Mouse (Mus musculus): Measurements from ENCODE around the gene Iqub. TPM values are rescaled to one million over a fixed set of nuclear protein-coding genes. Genes with fewer than 3 reads are reported as not detected.
A peak's percentile ranks its signal among the peaks of the same experiment; 100 is the strongest.

The Iqub gene
- polyA plus RNA-seq, 1 experiment from 2014 or later, result 0.40 TPM

- Histone ChIP-seq H3K4me3 (no peak overlapping the region), H3K9ac (no peak overlapping the region), H3K4me1 (replicated peaks) (no peaks in the 10 kb centered on the region), H3K9me3 (replicated peaks) (no peaks in the 10 kb centered on the region), H3K36me3 (no peaks in the 10 kb centered on the region), H3K4me2 (no peak overlapping the region), H3K27ac (ENCODE audit: poor library complexity, severe bottlenecking) (no peak overlapping the region), H3K27me3 (replicated peaks) (no peaks in the 10 kb centered on the region)
- ATAC-seq (ENCODE audit: insufficient number of reproducible peaks, low FRiP score), result no peak
- WGBS, result 71% methylated on average over 2 of the region's 2 CpGs
These were observed 44.7 kb downstream of the Iqub start for GRCm38 (mm10) chr6:24470135-24470534.

- Histone ChIP-seq H3K27ac (ENCODE audit: poor library complexity, severe bottlenecking) (no peak overlapping the region), H3K36me3 (no peaks in the 10 kb centered on the region), H3K9ac (no peak overlapping the region), H3K4me2 (no peak overlapping the region), H3K4me1 (replicated peaks) (0 out of 2 replicates have a peak, but pooled peaks cover 4% of the 10 kb centered on the region), H3K4me3 (no peak overlapping the region), H3K27me3 (replicated peaks) (no peaks in the 10 kb centered on the region), H3K9me3 (replicated peaks) (no peaks in the 10 kb centered on the region)
- WGBS, result 41% methylated on average over 7 of the region's 7 CpGs
- ATAC-seq (ENCODE audit: insufficient number of reproducible peaks, low FRiP score), result no peak
These were observed 58.8 kb downstream of the Iqub start for GRCm38 (mm10) chr6:24456097-24456496.

GRCm38 (mm10) chr6:24451026-24451821 lies 63.6 kb downstream of the Iqub start:
- no peak overlapping the region for H3K9ac ChIP-seq
- H3K9me3 ChIP-seq (replicated peaks), result no peaks in the 10 kb centered on the region
- 63% methylated on average over 22 of the region's 22 CpGs for WGBS
- ATAC-seq (ENCODE audit: insufficient number of reproducible peaks, low FRiP score), result peak; percentile 22; the same call in 1 of the 2 replicates
- H3K36me3 ChIP-seq, result no peaks in the 10 kb centered on the region
- 0 out of 2 replicates have a peak, but pooled peaks cover 4% of the 10 kb centered on the region for H3K4me1 ChIP-seq (replicated peaks)
- no peak overlapping the region for H3K27ac ChIP-seq (ENCODE audit: poor library complexity, severe bottlenecking)
- H3K27me3 ChIP-seq (replicated peaks), result no peaks in the 10 kb centered on the region
- no peak overlapping the region for H3K4me3 ChIP-seq
- peak overlapping the region; percentile 22 for H3K4me2 ChIP-seq

DNA sequence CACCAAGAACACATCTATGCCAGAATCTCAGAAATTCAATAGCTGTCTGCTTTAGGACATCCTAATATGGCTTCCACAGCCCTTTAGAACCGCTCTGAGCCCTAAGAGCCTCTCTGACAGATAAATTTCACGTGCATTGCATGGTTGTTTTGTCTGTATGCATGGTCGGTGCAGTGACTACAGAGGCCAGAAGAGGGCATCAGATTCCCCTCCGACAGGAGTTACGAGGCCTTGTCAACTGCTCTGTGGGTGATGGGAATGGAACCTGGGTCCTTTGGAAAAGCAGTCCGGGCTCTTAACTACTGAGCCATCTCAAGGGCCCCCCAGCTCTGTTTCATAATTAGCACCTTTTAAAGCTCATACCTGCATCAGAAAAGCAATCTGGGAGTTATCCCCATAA lies 64.6 kb downstream of the Iqub start:
- no peak for ATAC-seq (ENCODE audit: insufficient number of reproducible peaks, low FRiP score)
- H3K9ac ChIP-seq, result no peak overlapping the region
- H3K4me1 ChIP-seq (replicated peaks), result 0 out of 2 replicates have a peak, but pooled peaks cover 4% of the 10 kb centered on the region
- WGBS, result 83% methylated on average over 6 of the region's 6 CpGs
- no peak overlapping the region for H3K27ac ChIP-seq (ENCODE audit: poor library complexity, severe bottlenecking)
- H3K36me3 ChIP-seq, result no peaks in the 10 kb centered on the region
- no peaks in the 10 kb centered on the region for H3K27me3 ChIP-seq (replicated peaks)
- no peak overlapping the region for H3K4me3 ChIP-seq
- no peak overlapping the region for H3K4me2 ChIP-seq
- H3K9me3 ChIP-seq (replicated peaks), result no peaks in the 10 kb centered on the region

GRCm38 (mm10) chr6:24416056-24416455 lies 98.8 kb downstream of the Iqub start:
- Histone ChIP-seq H3K27ac (ENCODE audit: poor library complexity, severe bottlenecking) (no peak overlapping the region), H3K4me1 (replicated peaks) (no peaks in the 10 kb centered on the region), H3K27me3 (replicated peaks) (no peaks in the 10 kb centered on the region), H3K9me3 (replicated peaks) (no peaks in the 10 kb centered on the region), H3K4me3 (no peak overlapping the region), H3K36me3 (no peaks in the 10 kb centered on the region), H3K4me2 (no peak overlapping the region), H3K9ac (no peak overlapping the region)
- WGBS, result 86% methylated on average over 11 of the region's 11 CpGs
- ATAC-seq (ENCODE audit: insufficient number of reproducible peaks, low FRiP score), result no peak

DNA sequence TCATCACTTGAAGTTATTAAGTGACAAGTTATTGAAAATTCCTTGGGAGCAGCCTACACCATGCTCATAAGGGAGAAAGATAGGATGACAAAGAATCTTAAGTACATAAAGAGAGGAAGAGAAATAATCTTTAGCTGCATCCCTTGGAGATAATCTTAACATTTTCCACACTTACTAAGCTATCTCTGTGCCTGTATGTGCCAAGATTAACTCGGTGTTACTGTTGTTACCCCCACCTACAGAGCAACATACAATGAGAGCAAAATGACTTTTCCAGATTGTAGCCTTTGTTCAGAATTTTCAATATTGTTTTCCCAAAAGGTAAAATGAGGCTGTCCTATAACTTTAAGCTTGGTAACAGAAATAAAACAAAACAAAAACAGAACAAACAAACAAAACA lies 99.4 kb downstream of the Iqub start:
- Histone ChIP-seq H3K4me1 (replicated peaks) (no peaks in the 10 kb centered on the region), H3K36me3 (no peaks in the 10 kb centered on the region), H3K9me3 (replicated peaks) (no peaks in the 10 kb centered on the region), H3K27ac (ENCODE audit: poor library complexity, severe bottlenecking) (no peak overlapping the region), H3K4me2 (no peak overlapping the region), H3K27me3 (replicated peaks) (no peaks in the 10 kb centered on the region), H3K9ac (no peak overlapping the region), H3K4me3 (no peak overlapping the region)
- no peak for ATAC-seq (ENCODE audit: insufficient number of reproducible peaks, low FRiP score)
- 46% methylated on average over 1 of the region's 1 CpGs for WGBS

- ATAC-seq (ENCODE audit: insufficient number of reproducible peaks, low FRiP score), result 0 out of 2 replicates have a peak, but pooled peaks have one; percentile 15
- H3K4me1 ChIP-seq (replicated peaks), result no peaks in the 10 kb centered on the region
- H3K9ac ChIP-seq, result no peak overlapping the region
- H3K36me3 ChIP-seq, result no peaks in the 10 kb centered on the region
- no peak overlapping the region for H3K4me2 ChIP-seq
- 74% methylated on average over 11 of the region's 11 CpGs for WGBS
- H3K9me3 ChIP-seq (replicated peaks), result no peaks in the 10 kb centered on the region
- H3K27ac ChIP-seq (ENCODE audit: poor library complexity, severe bottlenecking), result no peak overlapping the region
- H3K4me3 ChIP-seq, result no peak overlapping the region
- H3K27me3 ChIP-seq (replicated peaks), result no peaks in the 10 kb centered on the region
These were observed 106.1 kb downstream of the Iqub start for GRCm38 (mm10) chr6:24408573-24409427.

DNA sequence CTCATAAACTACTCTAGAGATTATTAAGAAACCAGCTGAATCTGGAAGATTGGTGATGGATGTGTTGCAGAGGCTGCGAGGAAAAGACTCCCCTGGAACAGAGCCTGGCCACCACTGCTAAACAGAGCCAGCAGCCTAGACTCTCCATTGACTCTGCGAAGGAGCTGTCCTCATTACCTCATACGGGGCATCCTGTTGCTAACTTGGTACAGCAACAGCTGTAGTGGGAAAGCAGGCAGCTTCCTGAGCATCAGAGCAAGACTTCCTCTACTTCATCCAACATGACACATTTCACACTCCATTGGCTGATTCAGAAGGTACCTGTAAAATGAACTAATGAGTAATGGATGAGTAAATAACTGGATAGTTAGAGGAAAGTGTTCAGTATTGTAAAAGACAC lies 107.1 kb downstream of the Iqub start:
- Histone ChIP-seq H3K27me3 (replicated peaks) (no peaks in the 10 kb centered on the region), H3K4me1 (replicated peaks) (no peaks in the 10 kb centered on the region), H3K9ac (no peak overlapping the region), H3K27ac (ENCODE audit: poor library complexity, severe bottlenecking) (no peak overlapping the region), H3K36me3 (no peaks in the 10 kb centered on the region), H3K4me2 (no peak overlapping the region), H3K4me3 (no peak overlapping the region), H3K9me3 (replicated peaks) (no peaks in the 10 kb centered on the region)
- no peak for ATAC-seq (ENCODE audit: insufficient number of reproducible peaks, low FRiP score)
- 45% methylated on average over 3 of the region's 3 CpGs for WGBS

- no peaks in the 10 kb centered on the region for H3K27me3 ChIP-seq (replicated peaks)
- H3K27ac ChIP-seq (ENCODE audit: poor library complexity, severe bottlenecking), result no peak overlapping the region
- ATAC-seq (ENCODE audit: insufficient number of reproducible peaks, low FRiP score), result no peak
- H3K4me2 ChIP-seq, result no peak overlapping the region
- H3K9ac ChIP-seq, result no peak overlapping the region
- no peaks in the 10 kb centered on the region for H3K9me3 ChIP-seq (replicated peaks)
- H3K36me3 ChIP-seq, result no peaks in the 10 kb centered on the region
- H3K4me3 ChIP-seq, result no peak overlapping the region
- no peaks in the 10 kb centered on the region for H3K4me1 ChIP-seq (replicated peaks)
- 87% methylated on average over 4 of the region's 4 CpGs for WGBS
These were observed 117.6 kb downstream of the Iqub start for GRCm38 (mm10) chr6:24397237-24397647.
